Mouse (Mus musculus): ENCODE measurements at regions not wholly inside any gene's neighbourhood (a gene's known extent, or its start where the extent isn't known, plus 50 kb on each side); places are given as distances from the start of the nearest gene placed in this dataset.

DNA sequence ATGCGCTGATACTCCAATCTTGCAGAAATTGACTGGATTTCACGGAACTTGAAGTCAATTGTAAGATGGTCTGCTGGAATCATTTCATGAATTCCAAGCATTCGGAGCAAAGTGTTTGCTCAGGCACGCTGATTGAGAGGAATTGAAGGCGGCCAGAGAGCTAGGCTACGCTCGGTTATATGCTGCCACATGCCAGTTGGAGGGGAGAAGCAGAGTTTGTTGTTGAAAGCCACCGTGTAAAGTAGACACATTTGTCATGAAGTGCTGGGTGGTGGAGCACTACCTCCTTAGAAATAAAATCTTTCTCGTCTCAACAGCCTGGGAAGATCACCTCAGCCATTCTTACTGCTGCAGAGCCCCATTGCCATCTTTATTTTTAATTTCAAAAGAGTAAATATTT is 175.3 kb upstream of the Frg1 start:
- no peaks in the 10 kb centered on the region for H3K36me3 ChIP-seq (ENCODE audit: control insufficient read depth, insufficient read depth, low read length)
- no peak overlapping the region for H3K27ac ChIP-seq (ENCODE audit: insufficient read depth, low read depth, low read length)
- no peak overlapping the region for H3K4me3 ChIP-seq (ENCODE audit: insufficient read depth, low read depth, low read length)
- H3K4me1 ChIP-seq (ENCODE audit: control insufficient read depth, insufficient read depth, low read length), result no peaks in the 10 kb centered on the region
- DNase-seq, result no peak
- H3K27me3 ChIP-seq (replicated peaks; ENCODE audit: control insufficient read depth, insufficient read depth, low read length), result no peaks in the 10 kb centered on the region
- WGBS, result 70% methylated on average over 9 of the region's 9 CpGs
- no peak for TF ChIP-seq CTCF (conservative IDR thresholded peaks at IDR 0.05; ENCODE audit: insufficient read depth, insufficient read length, low read depth, low read length)
- TF ChIP-seq POLR2A (IDR thresholded peaks at IDR 0.05; ENCODE audit: low read depth, low read length), result no peak

DNA sequence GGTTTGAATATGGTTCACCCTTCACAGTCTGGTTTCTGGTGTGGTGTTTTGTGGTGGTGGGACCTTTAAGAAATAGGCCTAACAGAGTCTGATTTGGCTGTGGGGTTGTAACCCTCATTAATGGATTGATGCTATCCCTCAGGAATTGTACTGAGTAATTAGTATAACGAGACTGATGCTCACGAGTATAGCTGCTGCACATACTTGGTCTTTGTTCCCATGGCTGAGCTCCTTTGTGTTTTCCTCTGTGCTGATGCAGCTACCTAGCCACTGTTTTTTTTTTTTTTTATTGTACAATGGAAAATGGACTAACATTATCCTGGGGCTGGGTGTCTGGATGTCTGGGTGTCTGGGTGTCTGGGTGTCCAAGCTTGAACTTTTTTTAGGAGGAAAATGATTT is 171.3 kb upstream of the Frg1 start:
- Histone ChIP-seq H3K27ac (ENCODE audit: insufficient read depth, low read depth, low read length) (no peak overlapping the region), H3K4me3 (ENCODE audit: insufficient read depth, low read depth, low read length) (no peak overlapping the region), H3K4me1 (ENCODE audit: control insufficient read depth, insufficient read depth, low read length) (no peaks in the 10 kb centered on the region), H3K27me3 (replicated peaks; ENCODE audit: control insufficient read depth, insufficient read depth, low read length) (no peaks in the 10 kb centered on the region), H3K36me3 (ENCODE audit: control insufficient read depth, insufficient read depth, low read length) (no peaks in the 10 kb centered on the region)
- DNase-seq, result no peak
- WGBS, result 69% methylated on average over 2 of the region's 2 CpGs
- TF ChIP-seq POLR2A (IDR thresholded peaks at IDR 0.05; ENCODE audit: low read depth, low read length) (no peak), CTCF (conservative IDR thresholded peaks at IDR 0.05; ENCODE audit: insufficient read depth, insufficient read length, low read depth, low read length) (no peak)

DNA sequence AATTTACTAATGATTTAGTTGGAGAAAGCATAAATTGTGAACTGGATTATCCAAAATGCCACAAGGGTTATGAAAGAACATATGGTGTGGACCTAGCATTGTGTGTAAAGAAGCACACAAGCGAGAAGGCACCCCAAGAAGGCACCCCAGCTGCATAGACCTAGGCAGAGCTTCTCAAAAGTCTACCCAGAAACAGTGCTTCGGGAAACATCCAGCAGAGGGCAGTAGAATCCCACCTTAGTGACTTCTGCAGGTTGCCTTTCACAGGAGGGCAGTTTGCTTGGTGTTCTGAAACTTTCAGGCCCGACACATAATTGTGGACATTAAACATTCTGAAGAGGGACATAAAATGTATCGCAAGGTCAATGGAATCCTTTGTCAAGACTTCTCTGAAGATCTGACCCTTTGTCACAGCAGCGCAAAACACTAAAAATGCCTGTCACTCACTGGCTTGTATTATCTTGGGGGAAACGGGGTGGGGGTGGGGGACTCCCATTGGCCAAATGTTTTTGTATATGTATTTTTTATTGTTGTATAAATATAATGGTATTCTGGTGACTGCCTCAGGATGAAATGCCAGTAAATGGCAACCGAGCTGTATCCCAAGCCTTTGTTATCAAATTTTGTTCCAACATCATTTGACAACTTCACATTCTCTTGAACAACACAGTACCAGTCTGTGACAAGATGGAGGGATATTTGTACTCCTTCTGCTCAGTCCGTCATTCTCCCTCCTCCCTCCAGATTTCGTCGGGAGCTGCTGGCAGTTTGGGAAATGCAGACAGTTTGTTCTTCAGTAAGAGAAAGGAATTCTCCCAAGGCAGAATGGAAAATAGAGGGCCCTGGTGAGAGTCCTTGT is 156.4 kb upstream of the Frg1 start:
- H3K4me3 ChIP-seq (ENCODE audit: insufficient read depth, low read depth, low read length), result no peak overlapping the region
- no peaks in the 10 kb centered on the region for H3K27me3 ChIP-seq (replicated peaks; ENCODE audit: control insufficient read depth, insufficient read depth, low read length)
- no peaks in the 10 kb centered on the region for H3K36me3 ChIP-seq (ENCODE audit: control insufficient read depth, insufficient read depth, low read length)
- H3K27ac ChIP-seq (ENCODE audit: insufficient read depth, low read depth, low read length), result no peak overlapping the region
- no peaks in the 10 kb centered on the region for H3K4me1 ChIP-seq (ENCODE audit: control insufficient read depth, insufficient read depth, low read length)
- DNase-seq, result peak; percentile 59
- TF ChIP-seq POLR2A (IDR thresholded peaks at IDR 0.05; ENCODE audit: low read depth, low read length) (no peak), CTCF (conservative IDR thresholded peaks at IDR 0.05; ENCODE audit: insufficient read depth, insufficient read length, low read depth, low read length) (peak; percentile 76)
- 39% methylated on average over 10 of the region's 10 CpGs for WGBS

DNA sequence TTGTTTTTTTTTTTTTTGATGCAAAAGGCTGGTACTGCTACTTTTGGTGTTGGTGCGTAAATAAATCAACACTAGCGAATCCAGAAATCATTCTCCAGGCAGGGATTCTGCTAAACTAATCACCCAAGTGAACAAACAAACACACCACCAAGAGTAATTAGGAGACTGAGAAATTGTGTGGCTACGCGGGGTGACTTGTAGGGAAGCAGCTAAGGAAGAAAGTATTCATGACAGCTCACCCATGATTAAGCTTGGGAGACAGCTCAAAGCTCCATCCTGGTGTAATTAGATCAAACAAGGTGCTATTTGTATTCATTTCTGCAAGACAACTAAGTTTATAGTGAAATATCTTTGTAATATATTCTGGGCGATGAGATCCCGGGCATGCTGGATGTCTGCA is 153.7 kb upstream of the Frg1 start:
- H3K36me3 ChIP-seq (ENCODE audit: control insufficient read depth, insufficient read depth, low read length), result no peaks in the 10 kb centered on the region
- WGBS, result 72% methylated on average over 6 of the region's 6 CpGs
- TF ChIP-seq CTCF (conservative IDR thresholded peaks at IDR 0.05; ENCODE audit: insufficient read depth, insufficient read length, low read depth, low read length) (no peak), POLR2A (IDR thresholded peaks at IDR 0.05; ENCODE audit: low read depth, low read length) (no peak)
- no peak overlapping the region for H3K27ac ChIP-seq (ENCODE audit: insufficient read depth, low read depth, low read length)
- H3K4me3 ChIP-seq (ENCODE audit: insufficient read depth, low read depth, low read length), result no peak overlapping the region
- H3K27me3 ChIP-seq (replicated peaks; ENCODE audit: control insufficient read depth, insufficient read depth, low read length), result no peaks in the 10 kb centered on the region; the same call in 1 of the 2 replicates
- DNase-seq, result no peak
- no peaks in the 10 kb centered on the region for H3K4me1 ChIP-seq (ENCODE audit: control insufficient read depth, insufficient read depth, low read length)

DNA sequence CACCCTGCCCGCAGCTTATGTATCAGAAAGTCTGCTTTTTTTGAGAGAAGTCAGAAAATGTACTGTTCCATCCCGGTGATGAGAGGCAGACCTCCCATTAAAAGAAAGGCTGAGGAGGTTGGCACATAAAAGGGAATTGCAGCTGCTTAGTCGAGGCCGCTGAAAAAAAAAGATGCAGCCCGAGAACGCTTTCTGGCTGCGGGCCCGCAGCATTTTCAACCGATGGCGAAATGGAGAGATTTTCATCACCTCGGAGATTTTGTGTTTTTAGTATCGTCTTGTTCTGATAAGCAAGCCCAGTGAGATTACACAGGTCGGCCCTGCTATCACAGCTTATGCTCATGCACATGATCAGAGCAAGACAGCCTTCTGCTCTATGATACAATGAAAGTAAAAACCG is 145.1 kb upstream of the Frg1 start:
- Histone ChIP-seq H3K27ac (ENCODE audit: insufficient read depth, low read depth, low read length) (no peak overlapping the region), H3K36me3 (ENCODE audit: control insufficient read depth, insufficient read depth, low read length) (no peaks in the 10 kb centered on the region), H3K27me3 (replicated peaks; ENCODE audit: control insufficient read depth, insufficient read depth, low read length) (no peaks in the 10 kb centered on the region; the same call in 1 of the 2 replicates), H3K4me3 (ENCODE audit: insufficient read depth, low read depth, low read length) (no peak overlapping the region), H3K4me1 (ENCODE audit: control insufficient read depth, insufficient read depth, low read length) (no peaks in the 10 kb centered on the region)
- TF ChIP-seq POLR2A (IDR thresholded peaks at IDR 0.05; ENCODE audit: low read depth, low read length), result no peak
- no peak for TF ChIP-seq CTCF (conservative IDR thresholded peaks at IDR 0.05; ENCODE audit: insufficient read depth, insufficient read length, low read depth, low read length)
- 89% methylated on average over 14 of the region's 14 CpGs for WGBS
- DNase-seq, result no peak

DNA sequence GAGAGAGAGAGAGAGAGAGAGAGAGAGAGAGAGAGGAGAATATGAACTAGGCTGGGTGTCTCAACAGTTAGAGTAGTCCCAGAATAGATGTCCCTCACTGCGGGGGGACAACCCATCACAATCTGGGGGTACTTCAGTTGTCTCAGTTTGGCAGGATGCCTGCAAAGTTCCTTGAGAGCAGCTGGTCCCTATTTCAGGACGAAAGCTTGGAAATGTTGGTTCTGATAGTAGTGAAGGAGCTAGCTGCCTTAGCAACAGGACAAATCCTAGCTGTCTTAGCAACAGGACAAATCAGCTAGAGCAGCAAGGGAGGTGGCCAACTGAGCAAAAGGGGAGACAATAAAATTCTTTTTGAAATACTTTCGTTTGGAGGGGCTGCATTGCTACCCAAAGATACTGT is 139.9 kb upstream of the Frg1 start:
- H3K27me3 ChIP-seq (replicated peaks; ENCODE audit: control insufficient read depth, insufficient read depth, low read length), result no peaks in the 10 kb centered on the region
- no peak for DNase-seq
- no peaks in the 10 kb centered on the region for H3K4me1 ChIP-seq (ENCODE audit: control insufficient read depth, insufficient read depth, low read length)
- TF ChIP-seq POLR2A (IDR thresholded peaks at IDR 0.05; ENCODE audit: low read depth, low read length), result no peak
- WGBS, result 69% methylated on average over 3 of the region's 3 CpGs
- no peaks in the 10 kb centered on the region for H3K36me3 ChIP-seq (ENCODE audit: control insufficient read depth, insufficient read depth, low read length)
- H3K27ac ChIP-seq (ENCODE audit: insufficient read depth, low read depth, low read length), result no peak overlapping the region
- no peak overlapping the region for H3K4me3 ChIP-seq (ENCODE audit: insufficient read depth, low read depth, low read length)

DNA sequence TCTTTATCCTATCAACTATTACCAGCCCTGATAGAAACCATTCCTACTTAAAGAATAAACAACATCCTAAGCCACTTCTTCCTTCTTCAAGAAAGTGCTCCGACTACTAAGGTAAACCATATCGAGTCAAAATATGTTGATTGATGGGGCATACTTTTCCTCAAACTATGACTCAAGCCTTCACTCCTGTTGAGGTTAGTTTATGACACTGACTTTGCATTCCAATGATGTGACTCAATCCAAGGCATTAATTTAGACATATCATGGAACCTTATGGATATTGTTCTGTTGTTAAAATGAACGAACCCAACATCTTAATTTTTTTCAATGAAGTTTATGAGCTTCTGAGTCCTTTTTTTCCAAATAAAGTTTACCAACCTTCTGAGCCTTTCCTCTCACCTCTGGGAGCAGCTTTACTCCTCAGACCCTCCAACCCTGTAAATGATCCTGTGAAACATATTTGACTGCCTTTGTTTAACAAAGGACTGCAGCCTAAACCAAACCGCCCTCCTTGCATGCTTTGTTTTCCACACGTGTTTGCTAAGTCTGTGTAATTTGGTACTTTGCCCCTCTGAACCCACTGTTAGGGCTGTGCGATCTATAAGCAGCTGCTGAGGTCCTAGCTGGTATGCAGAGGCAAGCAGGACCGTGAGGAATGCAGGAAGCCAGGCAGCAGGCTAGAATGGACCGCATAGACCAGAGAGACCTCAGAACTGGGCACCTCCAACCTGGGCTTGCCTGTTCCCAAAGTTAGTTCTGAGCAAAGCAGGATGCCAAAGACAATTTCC is 136.1 kb upstream of the Frg1 start:
- Histone ChIP-seq H3K27ac (ENCODE audit: insufficient read depth, low read depth, low read length) (no peak overlapping the region), H3K36me3 (ENCODE audit: control insufficient read depth, insufficient read depth, low read length) (no peaks in the 10 kb centered on the region), H3K4me1 (ENCODE audit: control insufficient read depth, insufficient read depth, low read length) (no peaks in the 10 kb centered on the region), H3K27me3 (replicated peaks; ENCODE audit: control insufficient read depth, insufficient read depth, low read length) (no peaks in the 10 kb centered on the region), H3K4me3 (ENCODE audit: insufficient read depth, low read depth, low read length) (no peak overlapping the region)
- no peak for DNase-seq
- TF ChIP-seq POLR2A (IDR thresholded peaks at IDR 0.05; ENCODE audit: low read depth, low read length), result no peak
- TF ChIP-seq CTCF (conservative IDR thresholded peaks at IDR 0.05; ENCODE audit: insufficient read depth, insufficient read length, low read depth, low read length), result no peak
- 61% methylated on average over 8 of the region's 8 CpGs for WGBS

All from kidney, adult 2 months (tissue).